Mouse (Mus musculus) hindbrain, embryonic 16.5 days (tissue): ENCODE results near the gene Coro6. TPM values are rescaled to one million over a fixed set of nuclear protein-coding genes. Genes with fewer than 3 reads are reported as not detected.

Experiments used
- ATAC-seq: fragments of 200-750 bp; cut with Nextera tagmentation; 2 replicates; pipeline ENCODE4 v1.8.0; 2017; ENCODE audit warnings: moderate TSS enrichment, moderate library complexity
- H3K27ac ChIP-seq: fragments of 300-500 bp; sonication (generic); 2 replicates; pipeline ENCODE4 v1.5.1; 2014; ENCODE audit warnings: low read depth, mild to moderate bottlenecking, control low read depth, low read length, moderate library complexity
- H3K27me3 ChIP-seq: fragments of 300-500 bp; sonication (generic); replicated peaks from 2 replicates; pipeline ENCODE4 v1.6.1; 2014; ENCODE audit warnings: low read length; ENCODE audit not compliant: control insufficient read depth, insufficient read depth
- H3K36me3 ChIP-seq: fragments of 300-500 bp; sonication (generic); 2 replicates; pipeline ENCODE4 v1.6.1; 2014; ENCODE audit warnings: mild to moderate bottlenecking, low read length, moderate library complexity, mixed read lengths; ENCODE audit not compliant: control insufficient read depth, insufficient read depth
- H3K4me1 ChIP-seq: fragments of 300-500 bp; sonication (generic); 2 replicates; pipeline ENCODE4 v1.6.1; 2014; ENCODE audit warnings: low read depth, low read length; ENCODE audit not compliant: control insufficient read depth, insufficient read depth
- H3K4me2 ChIP-seq: fragments of 300-500 bp; sonication (generic); 2 replicates; pipeline ENCODE4 v1.6.1; 2014; ENCODE audit warnings: mild to moderate bottlenecking, low read length, control low read depth, moderate library complexity
- H3K4me3 ChIP-seq: fragments of 300-500 bp; sonication (generic); 2 replicates; pipeline ENCODE4 v1.5.1; 2014; ENCODE audit warnings: mild to moderate bottlenecking, low read length, control low read depth, moderate library complexity
- H3K9ac ChIP-seq: fragments of 300-500 bp; sonication (generic); 2 replicates; pipeline ENCODE4 v1.6.1; 2014; ENCODE audit warnings: low read depth, mild to moderate bottlenecking, control low read depth, low read length, moderate library complexity
- H3K9me3 ChIP-seq: fragments of 300-500 bp; sonication (generic); 2 replicates; pipeline ENCODE4 v1.6.1; 2014; ENCODE audit warnings: mild to moderate bottlenecking, low read length, moderate library complexity; ENCODE audit not compliant: control insufficient read depth
- WGBS: fragments of 180-500 bp; shearing (Covaris S2); extraction: QIAGEN DNeasy Blood & Tissue Kit; methylation state at CpG from one replicate; pipeline ENCODE4 v1.1.7; 2014; 5-methylcytosine and 5-hydroxymethylcytosine counted together
- polyA plus RNA-seq: library from polyadenylated mRNA; unstranded; fragments of >200 nt; fragmentation: Nextera tagmentation; extraction: Ambion mirVana; gene quantifications from 2 replicates; pipeline ENCODE4 v1.2.1, GENCODE M21; 2015

Gene Coro6
- polyA plus RNA-seq, 1 experiment from 2014 or later: 1.3 TPM

GRCm38 (mm10) chr11:77511336-77511735 is 49.1 kb downstream of the Coro6 start:
- WGBS: 86% methylated on average over 5 of the region's 5 CpGs
- no peak overlapping the region for H3K4me2 ChIP-seq

GRCm38 (mm10) chr11:77512891-77513810 is 50.9 kb downstream of the Coro6 start:
- WGBS: under 1% methylated on average over 72 of the region's 84 CpGs
- H3K27ac ChIP-seq: 0 out of 2 replicates have a peak overlapping the region, but pooled peaks have one; percentile 23

More at GRCm38 (mm10) chr11:77511336-77511735, 49.1 kb downstream of the Coro6 start:
- no peak overlapping the region for H3K4me3 ChIP-seq
- peaks cover 27% of the 10 kb centered on the region for H3K4me1 ChIP-seq
- H3K36me3 ChIP-seq: peaks cover 8% of the 10 kb centered on the region
- no peaks in the 10 kb centered on the region for H3K27me3 ChIP-seq
- H3K9me3 ChIP-seq: no peaks in the 10 kb centered on the region
- H3K27ac ChIP-seq: no peak overlapping the region
- ATAC-seq: no peak
- no peak overlapping the region for H3K9ac ChIP-seq

DNA sequence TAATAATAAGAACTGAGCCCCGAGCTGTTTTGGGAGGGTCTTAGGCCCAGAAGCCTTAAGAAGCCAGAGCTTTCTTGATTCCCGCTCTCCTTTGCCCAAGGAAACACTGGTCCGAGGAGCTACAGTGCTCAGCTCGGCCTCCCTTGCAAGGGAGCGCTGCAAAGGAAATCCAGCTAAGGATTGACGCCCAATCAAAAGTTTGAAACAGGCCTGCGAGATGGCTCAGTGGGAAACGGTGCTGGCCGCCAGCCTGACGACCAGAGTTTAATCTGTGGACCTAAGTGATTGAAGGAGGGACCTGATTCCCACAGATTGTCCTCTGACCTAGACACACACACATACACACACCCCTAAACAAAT is 51.6 kb downstream of the Coro6 start:
- Histone ChIP-seq H3K9me3 (no peaks in the 10 kb centered on the region), H3K4me1 (peaks cover 20% of the 10 kb centered on the region), H3K27me3 (no peaks in the 10 kb centered on the region), H3K36me3 (no peaks in the 10 kb centered on the region), H3K4me3 (peak overlapping the region; percentile 66), H3K9ac (no peak overlapping the region), H3K4me2 (peak overlapping the region; percentile 95), H3K27ac (no peak overlapping the region)
- 8% methylated on average over 10 of the region's 10 CpGs for WGBS
- ATAC-seq: no peak

More at GRCm38 (mm10) chr11:77512891-77513810, 50.9 kb downstream of the Coro6 start:
- Histone ChIP-seq H3K4me2 (peak overlapping the region; percentile 95), H3K4me1 (peaks cover 25% of the 10 kb centered on the region), H3K4me3 (peak overlapping the region; percentile 66), H3K9ac (peak overlapping the region; percentile 70), H3K9me3 (no peaks in the 10 kb centered on the region), H3K36me3 (no peaks in the 10 kb centered on the region), H3K27me3 (no peaks in the 10 kb centered on the region)
- ATAC-seq: peak; percentile 78

DNA sequence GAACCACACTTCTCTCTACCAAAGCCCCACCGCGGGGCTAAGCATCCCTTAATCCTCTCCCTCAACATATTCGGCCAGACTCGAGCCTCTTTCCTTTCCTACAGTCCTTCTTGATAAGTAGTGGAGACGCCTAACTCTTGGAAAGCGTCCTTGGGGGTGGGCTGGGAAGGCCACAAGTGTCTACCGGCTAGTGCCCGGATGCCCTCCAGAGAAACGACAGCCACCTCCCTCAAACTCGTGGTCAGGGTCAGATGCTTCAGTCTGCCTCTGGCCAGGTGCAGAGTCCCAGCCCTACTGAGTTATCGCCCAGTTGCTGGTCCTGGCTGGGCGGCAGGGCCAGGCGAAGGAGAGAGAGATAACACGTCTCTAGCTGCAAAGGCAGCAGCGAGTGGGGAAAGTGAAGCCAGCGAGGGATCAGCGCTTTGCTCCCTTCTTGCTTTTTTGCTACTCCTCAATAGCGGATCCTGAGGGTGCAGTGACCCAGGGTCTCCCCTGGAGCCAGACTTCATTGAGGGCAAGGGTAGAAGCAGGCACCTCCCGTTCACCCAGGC is 52.1 kb downstream of the Coro6 start:
- H3K4me2 ChIP-seq: peak overlapping the region; percentile 92
- WGBS: 6% methylated on average over 18 of the region's 19 CpGs
- H3K27ac ChIP-seq: no peak overlapping the region
- H3K4me3 ChIP-seq: peak overlapping the region; percentile 55
- H3K36me3 ChIP-seq: no peaks in the 10 kb centered on the region
- no peaks in the 10 kb centered on the region for H3K9me3 ChIP-seq
- peaks cover 20% of the 10 kb centered on the region for H3K4me1 ChIP-seq
- H3K9ac ChIP-seq: peak overlapping the region; percentile 60
- H3K27me3 ChIP-seq: no peaks in the 10 kb centered on the region
- no peak for ATAC-seq

GRCm38 (mm10) chr11:77514832-77515636 is 52.8 kb downstream of the Coro6 start, which contains the start of gene Abhd15:
Gene Abhd15, plus strand, starts transcription at chr11:77515121.
- Histone ChIP-seq H3K4me3 (peak within 1 kb of the TSS; percentile 55), H3K27me3 (no peaks in the 10 kb centered on the region), H3K9ac (peak within 1 kb of the TSS; percentile 60), H3K4me2 (peak within 1 kb of the TSS; percentile 92), H3K9me3 (no peaks in the 10 kb centered on the region), H3K36me3 (no peaks in the 10 kb centered on the region), H3K4me1 (peaks cover 20% of the 10 kb centered on the region), H3K27ac (no peak within 1 kb of the TSS)
- ATAC-seq: peak; percentile 60
- under 1% methylated on average over 64 of the region's 72 CpGs for WGBS

GRCm38 (mm10) chr11:77515637-77516552 is 53.7 kb downstream of the Coro6 start, which contains the start of gene Trp53i13:
Gene Trp53i13, minus strand, starts transcription at chr11:77515980.
- H3K4me3 ChIP-seq: peak within 1 kb of the TSS; percentile 55
- H3K9ac ChIP-seq: peak within 1 kb of the TSS; percentile 60
- WGBS: 7% methylated on average over 39 of the region's 39 CpGs
- peak within 1 kb of the TSS; percentile 92 for H3K4me2 ChIP-seq
- H3K9me3 ChIP-seq: no peaks in the 10 kb centered on the region
- H3K27ac ChIP-seq: no peak within 1 kb of the TSS
- no peaks in the 10 kb centered on the region for H3K36me3 ChIP-seq
- no peaks in the 10 kb centered on the region for H3K27me3 ChIP-seq
- peaks cover 23% of the 10 kb centered on the region for H3K4me1 ChIP-seq
- no peak for ATAC-seq

DNA sequence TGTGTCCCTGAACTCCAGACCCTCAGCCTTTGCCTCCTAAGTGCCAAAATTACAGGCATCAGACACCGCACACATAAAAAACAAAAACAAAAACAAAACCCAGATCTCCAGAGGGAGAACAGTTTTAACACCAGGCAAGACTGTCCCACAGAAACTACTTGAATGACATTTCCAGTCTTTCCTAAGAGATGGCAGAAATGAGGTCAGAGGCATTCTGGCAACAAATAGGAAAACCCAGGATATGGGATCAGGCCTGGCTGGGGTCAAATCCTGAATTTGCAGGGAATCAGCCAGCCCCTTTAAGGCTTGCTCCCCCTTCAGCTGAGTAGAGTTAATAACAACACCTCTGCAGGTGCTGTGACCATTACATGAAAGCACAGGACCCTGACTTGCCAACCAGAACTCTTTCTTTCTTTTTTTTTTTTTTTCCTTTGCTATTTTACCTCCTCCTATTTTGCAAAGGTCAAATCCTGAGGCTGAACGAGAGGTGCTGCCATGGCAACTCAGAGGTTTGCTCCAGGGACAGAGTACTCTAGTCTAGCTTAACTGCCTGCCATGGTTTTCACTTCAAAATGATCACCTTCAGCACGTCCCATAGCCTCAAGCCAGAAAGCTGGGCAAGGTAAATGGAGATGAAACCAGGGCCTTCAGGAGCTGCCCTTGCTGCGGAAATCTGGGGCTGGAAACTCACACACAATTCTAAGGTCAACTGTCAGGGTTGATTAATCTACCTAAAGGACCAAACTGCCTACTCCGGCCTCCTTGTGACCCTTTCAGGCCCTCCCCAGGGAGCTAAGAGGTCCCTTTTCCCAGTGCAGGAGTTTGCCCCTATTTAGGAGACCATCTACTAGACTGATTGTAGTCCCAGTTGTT is 54.6 kb downstream of the Coro6 start:
- no peaks in the 10 kb centered on the region for H3K9me3 ChIP-seq
- H3K27ac ChIP-seq: no peak overlapping the region
- H3K27me3 ChIP-seq: no peaks in the 10 kb centered on the region
- no peak overlapping the region for H3K9ac ChIP-seq
- H3K4me1 ChIP-seq: peaks cover 23% of the 10 kb centered on the region
- no peak overlapping the region for H3K4me2 ChIP-seq
- WGBS: 50% methylated on average over 5 of the region's 5 CpGs
- H3K4me3 ChIP-seq: no peak overlapping the region
- ATAC-seq: no peak
- H3K36me3 ChIP-seq: no peaks in the 10 kb centered on the region
